Mouse (Mus musculus): ENCODE measurements around the gene Hist1h2ad.
"Not testable (repeated sequence)": the region's sequence is repeated elsewhere in the genome, so short reads cannot be mapped to it uniquely, and the experiment has no call there.

DNA sequence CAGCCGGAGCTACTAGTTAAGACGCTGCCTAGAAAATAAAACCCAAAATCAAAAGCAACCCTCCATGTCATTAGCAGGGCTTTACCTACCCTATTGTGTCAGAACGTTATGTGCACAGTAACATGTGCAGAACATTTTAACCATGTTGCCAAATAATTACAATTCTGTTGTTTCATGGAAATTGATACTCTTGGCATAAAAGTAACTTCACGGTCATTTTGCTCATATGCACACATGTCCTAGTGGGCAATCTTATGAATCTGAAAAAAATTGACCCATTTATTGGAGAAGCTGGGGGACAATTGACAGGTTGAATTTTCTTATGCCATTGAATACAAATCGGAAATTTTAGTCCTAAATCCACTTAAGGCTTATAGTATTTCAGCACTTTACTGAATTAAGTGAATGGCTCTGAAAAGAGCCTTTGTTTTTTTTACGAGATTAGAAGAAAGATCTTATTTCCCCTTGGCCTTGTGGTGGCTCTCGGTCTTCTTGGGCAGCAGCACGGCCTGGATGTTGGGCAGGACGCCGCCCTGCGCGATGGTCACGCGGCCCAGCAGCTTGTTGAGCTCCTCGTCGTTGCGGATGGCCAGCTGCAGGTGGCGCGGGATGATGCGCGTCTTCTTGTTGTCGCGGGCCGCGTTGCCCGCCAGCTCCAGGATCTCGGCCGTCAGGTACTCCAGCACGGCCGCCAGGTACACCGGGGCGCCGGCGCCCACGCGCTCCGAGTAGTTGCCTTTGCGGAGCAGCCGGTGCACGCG, 3.7 kb upstream of the Hist1h2ad start:
- TF ChIP-seq MYOD1 (IDR thresholded peaks at IDR 0.05; ENCODE audit: control insufficient read depth in 1 of 3, insufficient read length in 2 of 3, low read depth in 2 of 3); MAX (IDR thresholded peaks at IDR 0.05; ENCODE audit: low read depth); E2F4 (IDR thresholded peaks at IDR 0.05; ENCODE audit: insufficient read depth); TCF12 (IDR thresholded peaks at IDR 0.05; ENCODE audit: insufficient read depth, poor library complexity, severe bottlenecking): not testable (repeated sequence)
- peak; percentile 30 for TF ChIP-seq POLR2A (IDR thresholded peaks at IDR 0.05; ENCODE audit: insufficient read length, low read depth)
- peak; percentile 31 for TF ChIP-seq POLR2AphosphoS2 (IDR thresholded peaks at IDR 0.05; ENCODE audit: insufficient read length, low read depth)

All from myocyte (in vitro differentiated cells).